Mouse (Mus musculus) midbrain, postnatal 0 days (tissue): ENCODE measurements around the gene Zfp853. TPM values are rescaled to one million over a fixed set of nuclear protein-coding genes. Genes with fewer than 3 reads are reported as not detected.

Source experiments
- ATAC-seq: fragments of 200-750 bp; cut with Nextera tagmentation; 2 replicates; pipeline ENCODE4 v1.8.0; 2017; ENCODE audit warnings: moderate number of reproducible peaks, mild to moderate bottlenecking, moderate TSS enrichment, moderate library complexity; ENCODE audit not compliant: low FRiP score
- DNase-seq: peaks from one replicate; pipeline ENCODE4 v3.0.0-alpha.2; 2015; ENCODE audit warnings: low spot score
- H3K27ac ChIP-seq: fragments of 300-500 bp; sonication (generic); 2 replicates; pipeline ENCODE4 v1.5.1; 2014; ENCODE audit warnings: low read depth, mild to moderate bottlenecking, low read length, mixed read lengths
- H3K27me3 ChIP-seq: fragments of 300-500 bp; sonication (generic); 2 replicates; pipeline ENCODE4 v1.6.1; 2014; ENCODE audit warnings: low read length, control low read depth, mixed read lengths; ENCODE audit not compliant: insufficient read depth
- H3K36me3 ChIP-seq: fragments of 300-500 bp; sonication (generic); 2 replicates; pipeline ENCODE4 v1.6.1; 2014; ENCODE audit warnings: low read length, control low read depth, mixed read lengths; ENCODE audit not compliant: insufficient read depth
- H3K4me1 ChIP-seq: fragments of 300-500 bp; sonication (generic); 2 replicates; pipeline ENCODE4 v1.6.1; 2014; ENCODE audit warnings: mild to moderate bottlenecking, control low read depth, antibody characterized with exemption, low read length, mixed read lengths; ENCODE audit not compliant: insufficient read depth
- H3K4me2 ChIP-seq: fragments of 300-500 bp; sonication (generic); 2 replicates; pipeline ENCODE4 v1.6.1; 2014; ENCODE audit warnings: low read depth, mild to moderate bottlenecking, low read length, mixed read lengths; ENCODE audit not compliant: poor library complexity, severe bottlenecking
- H3K4me3 ChIP-seq: fragments of 300-500 bp; sonication (generic); 2 replicates; pipeline ENCODE4 v1.5.1; 2014; ENCODE audit warnings: low read depth, mild to moderate bottlenecking, low read length, moderate library complexity
- H3K9ac ChIP-seq: fragments of 300-500 bp; sonication (generic); replicated peaks from 2 replicates; pipeline ENCODE4 v1.6.1; 2014; ENCODE audit warnings: mild to moderate bottlenecking, low read length, moderate library complexity, mixed read lengths; ENCODE audit not compliant: poor library complexity, severe bottlenecking
- H3K9me3 ChIP-seq: fragments of 300-500 bp; sonication (generic); 2 replicates; pipeline ENCODE4 v1.6.1; 2016; ENCODE audit warnings: low read length, control low read depth
- CTCF ChIP-seq: IDR thresholded peaks from 2 replicates; pipeline ENCODE4 v1.5.1; 2016; ENCODE audit warnings: antibody characterized with exemption, mild to moderate bottlenecking
- WGBS: fragments of 180-500 bp; shearing (Covaris S2); extraction: QIAGEN DNeasy Blood & Tissue Kit; methylation state at CpG from one replicate; pipeline ENCODE4 v1.1.7; 2014; 5-methylcytosine and 5-hydroxymethylcytosine counted together
- polyA plus RNA-seq: library from polyadenylated mRNA; unstranded; fragments of >200 nt; fragmentation: Nextera tagmentation; extraction: Ambion mirVana; gene quantifications from 2 replicates; pipeline ENCODE4 v1.2.1, GENCODE M21; 2015
- total RNA-seq: library from RNA; depleted of rRNA; stranded (reverse); fragments of >200 nt; gene quantifications from 2 replicates; pipeline ENCODE4 v1.2.3, GENCODE M21; 2014

The Zfp853 gene
- total and polyA plus RNA-seq, 2 experiments from 2014 or later: 0.62 to 31.3 TPM

- Histone ChIP-seq H3K9ac (peak within 1 kb of the TSS; percentile 87), H3K4me2 (peak within 1 kb of the TSS; percentile 91)
- WGBS: under 1% methylated on average over 57 of the region's 57 CpGs
These were observed 35.5 kb upstream of the Zfp853 start, which contains the start of gene Zdhhc4 for GRCm38 (mm10) chr5:143328690-143329495. Gene Zdhhc4 (minus strand): TSS chr5:143329256.

GRCm38 (mm10) chr5:143317288-143317610 is 23.8 kb upstream of the Zfp853 start:
- no peak for DNase-seq
- Histone ChIP-seq H3K4me3 (no peak overlapping the region), H3K9me3 (no peaks in the 10 kb centered on the region), H3K4me1 (peaks cover 12% of the 10 kb centered on the region), H3K4me2 (no peak overlapping the region), H3K27me3 (no peaks in the 10 kb centered on the region), H3K9ac (no peak overlapping the region), H3K36me3 (peaks cover 46% of the 10 kb centered on the region), H3K27ac (no peak overlapping the region)
- 83% methylated on average over 8 of the region's 8 CpGs for WGBS
- no peak for ATAC-seq
- no peak for TF ChIP-seq CTCF

More at GRCm38 (mm10) chr5:143328690-143329495, 35.5 kb upstream of the Zfp853 start, which contains the start of gene Zdhhc4:
- peak within 1 kb of the TSS; percentile 92 for H3K4me3 ChIP-seq
- DNase-seq: peak; percentile 95
- peak within 1 kb of the TSS; percentile 75 for H3K27ac ChIP-seq
- H3K4me1 ChIP-seq: 0 out of 2 replicates have a peak, but pooled peaks cover 6% of the 10 kb centered on the region
- peak; percentile 68 for ATAC-seq
- H3K27me3 ChIP-seq: no peaks in the 10 kb centered on the region
- H3K9me3 ChIP-seq: no peaks in the 10 kb centered on the region
- TF ChIP-seq CTCF: no peak
- H3K36me3 ChIP-seq: peaks cover 27% of the 10 kb centered on the region

GRCm38 (mm10) chr5:143316605-143317287 is 23.3 kb upstream of the Zfp853 start:
- Histone ChIP-seq H3K9ac (no peak overlapping the region), H3K27me3 (no peaks in the 10 kb centered on the region), H3K4me2 (no peak overlapping the region), H3K4me1 (peaks cover 12% of the 10 kb centered on the region), H3K4me3 (no peak overlapping the region), H3K36me3 (peaks cover 42% of the 10 kb centered on the region), H3K27ac (no peak overlapping the region), H3K9me3 (no peaks in the 10 kb centered on the region)
- ATAC-seq (no peak), DNase-seq (no peak)
- 91% methylated on average over 5 of the region's 5 CpGs for WGBS
- no peak for TF ChIP-seq CTCF

GRCm38 (mm10) chr5:143315514-143315888 is 22.1 kb upstream of the Zfp853 start:
- Histone ChIP-seq H3K36me3 (peaks cover 35% of the 10 kb centered on the region), H3K27ac (peak overlapping the region; percentile 26; the same call in 1 of the 2 replicates), H3K9ac (no peak overlapping the region), H3K9me3 (no peaks in the 10 kb centered on the region), H3K4me2 (peak overlapping the region; percentile 86), H3K27me3 (no peaks in the 10 kb centered on the region), H3K4me1 (peaks cover 12% of the 10 kb centered on the region), H3K4me3 (peak overlapping the region; percentile 85)
- peak; percentile 25; the same call in 1 of the 2 replicates for ATAC-seq
- DNase-seq: no peak
- 13% methylated on average over 8 of the region's 8 CpGs for WGBS
- TF ChIP-seq CTCF: no peak

GRCm38 (mm10) chr5:143314730-143315513 is 21.5 kb upstream of the Zfp853 start, which contains the start of gene E130309D02Rik:
Gene E130309D02Rik (minus strand): TSS chr5:143315360.
- WGBS: under 1% methylated on average over 84 of the region's 101 CpGs
- peak within 1 kb of the TSS; percentile 77 for H3K9ac ChIP-seq
- TF ChIP-seq CTCF: peak; percentile 79
- peaks cover 12% of the 10 kb centered on the region for H3K4me1 ChIP-seq
- DNase-seq: peak; percentile 80
- H3K9me3 ChIP-seq: no peaks in the 10 kb centered on the region
- H3K4me2 ChIP-seq: peak within 1 kb of the TSS; percentile 86
- peaks cover 32% of the 10 kb centered on the region for H3K36me3 ChIP-seq
- peak within 1 kb of the TSS; percentile 95 for H3K27ac ChIP-seq
- peak within 1 kb of the TSS; percentile 85 for H3K4me3 ChIP-seq
- peak; percentile 81 for ATAC-seq
- no peaks in the 10 kb centered on the region for H3K27me3 ChIP-seq
